Mouse (Mus musculus) cerebellum, postnatal 4 days (tissue): Measurements from ENCODE around the gene Elk3.

Experiments used
- DNase-seq, 2 experiments: peaks; one replicate each; pipeline ENCODE4 v3.0.0; 2022; ENCODE audit warnings: low spot score in 2 of 2, mixed read lengths in 1 of 2

The Elk3 gene

GRCm38 (mm10) chr10:93293621-93294020 lies 17.3 kb downstream of the Elk3 start:
- no peak for DNase-seq

GRCm38 (mm10) chr10:93291843-93292242 lies 19.1 kb downstream of the Elk3 start:
- peak; percentile 74 to 86 for DNase-seq

- peak in 1 of 2 experiments; percentile 64 for DNase-seq
Measured at GRCm38 (mm10) chr10:93291352-93291751, 19.6 kb downstream of the Elk3 start.

- DNase-seq: no peak
Measured at GRCm38 (mm10) chr10:93289404-93289803, 21.5 kb downstream of the Elk3 start.

- DNase-seq: no peak
Measured at GRCm38 (mm10) chr10:93288336-93288735, 22.6 kb downstream of the Elk3 start.

GRCm38 (mm10) chr10:93287551-93288145 lies 23.3 kb downstream of the Elk3 start:
- no peak for DNase-seq

GRCm38 (mm10) chr10:93285489-93285888 lies 25.4 kb downstream of the Elk3 start:
- no peak for DNase-seq

- no peak for DNase-seq
Measured at GRCm38 (mm10) chr10:93283258-93283657, 27.7 kb downstream of the Elk3 start.

- DNase-seq: no peak
Measured at GRCm38 (mm10) chr10:93282526-93282964, 28.4 kb downstream of the Elk3 start.

- no peak for DNase-seq
Measured at GRCm38 (mm10) chr10:93281092-93281491, 29.8 kb downstream of the Elk3 start.

GRCm38 (mm10) chr10:93280586-93280985 lies 30.3 kb downstream of the Elk3 start:
- DNase-seq: no peak

- no peak for DNase-seq
Measured at GRCm38 (mm10) chr10:93279062-93279461, 31.9 kb downstream of the Elk3 start.

- DNase-seq: no peak
Measured at GRCm38 (mm10) chr10:93278361-93278760, 32.6 kb downstream of the Elk3 start.

GRCm38 (mm10) chr10:93276857-93277256 lies 34.1 kb downstream of the Elk3 start:
- DNase-seq: no peak

- peak; percentile 61 to 93 for DNase-seq
Measured at GRCm38 (mm10) chr10:93276349-93276763, 34.6 kb downstream of the Elk3 start.

GRCm38 (mm10) chr10:93275212-93276136 lies 35.5 kb downstream of the Elk3 start:
- peak; percentile 52 to 78 for DNase-seq

- DNase-seq: no peak
Measured at GRCm38 (mm10) chr10:93274277-93274696, 36.6 kb downstream of the Elk3 start.

- no peak for DNase-seq
Measured at GRCm38 (mm10) chr10:93272986-93273982, 37.7 kb downstream of the Elk3 start.

- no peak for DNase-seq
Measured at GRCm38 (mm10) chr10:93271831-93272230, 39.1 kb downstream of the Elk3 start.

GRCm38 (mm10) chr10:93270889-93271460 lies 40.0 kb downstream of the Elk3 start:
- DNase-seq: no peak

- no peak for DNase-seq
Measured at GRCm38 (mm10) chr10:93269744-93270143, 41.2 kb downstream of the Elk3 start.
